Mouse (Mus musculus) liver, embryonic 11.5 days (tissue): ENCODE measurements at regions not wholly inside any gene's neighbourhood (a gene's known extent, or its start where the extent isn't known, plus 50 kb on each side); places are given as distances from the start of the nearest gene placed in this dataset.

Experiments
- ATAC-seq: fragments of 200-750 bp; cut with Nextera tagmentation; replicated peaks from 2 replicates; pipeline ENCODE4 v1.8.0; 2017; ENCODE audit warnings: moderate number of reproducible peaks, mild to moderate bottlenecking, moderate TSS enrichment, moderate library complexity; ENCODE audit not compliant: low FRiP score
- DNase-seq: peaks from one replicate; pipeline ENCODE4 v3.0.0-alpha.2; 2017; ENCODE audit warnings: low spot score
- H3K27ac ChIP-seq: fragments of 300-500 bp; sonication (generic); 2 replicates; pipeline ENCODE4 v1.5.1; 2014; ENCODE audit warnings: mild to moderate bottlenecking, low read depth, low read length, control low read depth
- H3K27me3 ChIP-seq: fragments of 300-500 bp; sonication (generic); replicated peaks from 2 replicates; pipeline ENCODE4 v1.6.1; 2014; ENCODE audit warnings: low read length, mixed read lengths; ENCODE audit not compliant: control insufficient read depth, insufficient read depth
- H3K36me3 ChIP-seq: fragments of 300-500 bp; sonication (generic); 2 replicates; pipeline ENCODE4 v1.6.1; 2014; ENCODE audit warnings: mild to moderate bottlenecking, low read length, moderate library complexity, mixed read lengths; ENCODE audit not compliant: control insufficient read depth, insufficient read depth
- H3K4me1 ChIP-seq: fragments of 300-500 bp; sonication (generic); replicated peaks from 2 replicates; pipeline ENCODE4 v1.6.1; 2014; ENCODE audit warnings: low read length, mixed read lengths; ENCODE audit not compliant: control insufficient read depth, insufficient read depth
- H3K4me2 ChIP-seq: fragments of 300-500 bp; sonication (generic); 2 replicates; pipeline ENCODE4 v1.6.1; 2014; ENCODE audit warnings: mild to moderate bottlenecking, control low read depth, moderate library complexity
- H3K4me3 ChIP-seq: fragments of 300-500 bp; sonication (generic); 2 replicates; pipeline ENCODE4 v1.5.1; 2014; ENCODE audit warnings: low read depth, low read length, control low read depth
- H3K9ac ChIP-seq: fragments of 300-500 bp; sonication (generic); 2 replicates; pipeline ENCODE4 v1.6.1; 2014; ENCODE audit warnings: low read depth, low read length, control low read depth
- H3K9me3 ChIP-seq: fragments of 300-500 bp; sonication (generic); 2 replicates; pipeline ENCODE4 v1.6.1; 2016; ENCODE audit warnings: low read length, inconsistent platforms, mixed read lengths; ENCODE audit not compliant: control insufficient read depth
- WGBS: fragments of 180-500 bp; shearing (Covaris S2); extraction: QIAGEN DNeasy Blood & Tissue Kit; methylation state at CpG from one replicate; pipeline ENCODE4 v1.1.7; 2014; 5-methylcytosine and 5-hydroxymethylcytosine counted together

DNA sequence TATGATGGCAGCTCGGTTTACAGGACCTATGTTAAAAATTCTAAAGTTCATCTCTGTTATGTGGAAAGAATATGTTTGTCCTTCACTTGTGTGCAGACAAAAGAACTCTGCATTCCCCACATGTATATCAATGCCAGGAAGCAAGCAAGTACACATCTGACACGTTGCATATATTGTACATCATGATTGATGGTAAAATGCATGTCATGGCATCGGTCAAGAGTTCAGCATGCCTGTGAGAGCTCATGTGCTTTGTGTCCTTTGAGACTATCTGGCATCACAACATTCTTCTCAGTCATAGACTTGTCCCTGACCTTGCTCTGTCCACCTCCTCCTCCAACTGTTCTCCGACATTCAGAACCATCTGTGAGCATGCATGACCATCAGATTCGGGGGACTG, 465.6 kb upstream of the N6amt1 start:
- no peak overlapping the region for H3K9ac ChIP-seq
- DNase-seq: no peak
- no peak overlapping the region for H3K4me2 ChIP-seq
- H3K27me3 ChIP-seq: no peaks in the 10 kb centered on the region
- no peak overlapping the region for H3K4me3 ChIP-seq
- H3K9me3 ChIP-seq: no peaks in the 10 kb centered on the region
- H3K27ac ChIP-seq: no peak overlapping the region
- 71% methylated on average over 5 of the region's 5 CpGs for WGBS
- no peaks in the 10 kb centered on the region for H3K4me1 ChIP-seq
- no peaks in the 10 kb centered on the region for H3K36me3 ChIP-seq
- ATAC-seq: no peak

DNA sequence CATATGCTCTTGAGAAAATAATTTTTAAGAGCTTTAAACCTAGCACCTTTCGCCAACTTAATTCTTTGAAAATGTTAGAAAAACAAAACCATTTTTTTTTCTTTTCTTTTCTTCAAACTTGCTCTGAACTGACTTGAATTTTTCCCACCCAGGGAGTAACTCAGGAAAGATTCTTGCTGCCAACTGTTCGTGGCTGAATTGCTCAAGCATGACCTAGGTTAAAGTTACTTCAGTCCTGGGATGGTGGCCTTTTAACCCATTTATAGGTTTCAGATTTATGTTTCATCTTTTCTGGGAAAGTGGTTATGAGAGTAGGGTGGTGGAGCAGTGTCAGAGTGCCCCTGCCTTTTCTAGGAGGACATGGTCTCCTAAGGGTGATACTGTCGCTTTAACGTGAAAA, 466.4 kb upstream of the N6amt1 start:
- Histone ChIP-seq H3K9me3 (no peaks in the 10 kb centered on the region), H3K27me3 (no peaks in the 10 kb centered on the region), H3K9ac (no peak overlapping the region), H3K4me3 (no peak overlapping the region), H3K36me3 (no peaks in the 10 kb centered on the region), H3K4me2 (no peak overlapping the region), H3K4me1 (no peaks in the 10 kb centered on the region), H3K27ac (no peak overlapping the region)
- ATAC-seq (no peak), DNase-seq (no peak)
- 80% methylated on average over 4 of the region's 4 CpGs for WGBS

DNA sequence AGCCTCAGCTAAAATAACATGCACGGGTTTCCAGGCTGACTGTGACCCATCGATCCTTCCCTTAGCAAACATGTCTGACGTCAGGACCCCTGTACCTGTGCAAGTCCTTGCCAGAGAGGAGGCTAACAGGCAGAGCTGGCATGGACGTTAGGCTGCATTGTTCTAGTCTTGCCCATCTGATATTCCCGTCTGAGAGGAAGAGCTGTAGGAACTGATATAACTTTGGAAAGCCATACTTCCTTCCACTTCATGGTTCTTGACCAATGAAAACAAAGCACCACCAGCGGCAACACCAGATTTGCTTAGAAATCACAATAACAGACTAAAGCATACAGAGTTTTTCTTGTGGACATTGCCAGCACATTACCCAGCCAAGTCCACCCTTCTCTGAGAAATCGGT, 470.1 kb upstream of the N6amt1 start:
- no peak overlapping the region for H3K9ac ChIP-seq

DNA sequence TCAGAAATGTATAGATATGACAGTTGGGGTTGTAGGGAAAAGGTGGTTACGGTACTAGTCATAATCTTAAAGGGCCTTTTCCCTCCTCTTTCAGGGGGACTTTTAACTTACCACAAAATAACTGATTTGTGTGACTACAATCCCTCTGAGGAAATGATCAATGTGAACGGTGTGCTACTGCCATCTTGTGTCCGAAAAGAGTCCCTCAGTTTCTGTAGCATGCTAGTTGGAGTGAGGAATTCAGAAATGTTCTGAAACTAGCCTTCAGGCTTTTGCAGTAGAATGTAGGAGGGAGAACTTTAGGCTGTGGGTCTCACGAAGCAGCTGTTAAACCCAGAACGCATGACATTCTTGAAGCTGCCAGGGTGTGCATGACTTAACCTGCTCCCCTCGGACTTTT, 471.5 kb upstream of the N6amt1 start:
- Histone ChIP-seq H3K36me3 (no peaks in the 10 kb centered on the region), H3K4me3 (no peak overlapping the region), H3K9ac (no peak overlapping the region), H3K4me2 (no peak overlapping the region), H3K27ac (no peak overlapping the region), H3K9me3 (no peaks in the 10 kb centered on the region), H3K4me1 (no peaks in the 10 kb centered on the region), H3K27me3 (no peaks in the 10 kb centered on the region)
- DNase-seq (peak; percentile 34), ATAC-seq (no peak)
- 26% methylated on average over 6 of the region's 6 CpGs for WGBS

More for the DNA sequence above, 470.1 kb upstream of the N6amt1 start:
- ATAC-seq: no peak
- Histone ChIP-seq H3K4me1 (no peaks in the 10 kb centered on the region), H3K9me3 (no peaks in the 10 kb centered on the region), H3K4me3 (no peak overlapping the region), H3K27ac (no peak overlapping the region), H3K4me2 (no peak overlapping the region), H3K27me3 (no peaks in the 10 kb centered on the region), H3K36me3 (no peaks in the 10 kb centered on the region)
- DNase-seq: no peak
- WGBS: 70% methylated on average over 7 of the region's 7 CpGs

DNA sequence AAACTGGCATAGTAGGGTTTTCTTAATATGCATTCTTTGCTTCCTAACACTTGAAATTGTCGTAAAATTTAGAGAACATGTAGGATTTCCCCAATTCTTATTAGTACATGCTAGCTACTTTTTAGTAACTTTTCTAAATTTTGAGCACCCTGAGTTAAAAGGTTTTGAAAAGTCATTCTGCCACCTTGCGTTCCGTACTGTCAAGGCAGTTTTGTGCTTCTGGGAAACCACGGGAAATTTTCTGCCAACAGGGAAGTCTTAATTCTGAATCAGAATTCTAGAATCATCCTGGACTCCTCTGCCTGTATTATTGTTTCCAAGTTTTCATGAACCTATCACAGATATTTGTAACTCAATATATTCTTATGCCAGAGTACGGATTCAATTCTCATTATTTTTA, 472.4 kb upstream of the N6amt1 start:
- no peak overlapping the region for H3K4me3 ChIP-seq
- H3K9ac ChIP-seq: no peak overlapping the region
- H3K4me1 ChIP-seq: no peaks in the 10 kb centered on the region
- H3K9me3 ChIP-seq: no peaks in the 10 kb centered on the region
- no peak overlapping the region for H3K4me2 ChIP-seq
- H3K27me3 ChIP-seq: no peaks in the 10 kb centered on the region
- DNase-seq (no peak), ATAC-seq (no peak)
- WGBS: 75% methylated on average over 5 of the region's 5 CpGs
- no peaks in the 10 kb centered on the region for H3K36me3 ChIP-seq
- H3K27ac ChIP-seq: no peak overlapping the region

DNA sequence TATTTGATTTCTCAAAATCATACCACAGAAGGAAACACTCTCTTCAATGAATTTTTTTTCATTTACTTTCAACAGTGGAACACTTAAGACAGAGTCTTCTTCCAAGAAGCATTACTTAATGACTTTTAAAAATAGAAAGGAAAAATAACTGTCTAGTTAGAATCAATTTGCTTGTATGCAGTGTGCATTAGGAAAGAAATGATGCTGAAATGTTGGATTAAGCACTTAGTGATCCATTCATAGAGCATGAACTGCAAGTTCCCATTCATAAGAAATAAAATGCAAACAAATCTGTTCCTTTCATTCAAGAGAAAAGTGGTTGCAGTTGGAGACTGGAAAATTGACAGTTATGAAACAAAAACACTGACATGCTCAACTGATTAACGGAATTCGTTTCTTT, 493.2 kb upstream of the N6amt1 start:
- Histone ChIP-seq H3K9me3 (no peaks in the 10 kb centered on the region), H3K27me3 (no peaks in the 10 kb centered on the region), H3K4me2 (no peak overlapping the region), H3K27ac (no peak overlapping the region), H3K9ac (no peak overlapping the region), H3K36me3 (no peaks in the 10 kb centered on the region), H3K4me1 (no peaks in the 10 kb centered on the region), H3K4me3 (no peak overlapping the region)
- 90% methylated on average over 2 of the region's 2 CpGs for WGBS
- ATAC-seq (no peak), DNase-seq (no peak)

DNA sequence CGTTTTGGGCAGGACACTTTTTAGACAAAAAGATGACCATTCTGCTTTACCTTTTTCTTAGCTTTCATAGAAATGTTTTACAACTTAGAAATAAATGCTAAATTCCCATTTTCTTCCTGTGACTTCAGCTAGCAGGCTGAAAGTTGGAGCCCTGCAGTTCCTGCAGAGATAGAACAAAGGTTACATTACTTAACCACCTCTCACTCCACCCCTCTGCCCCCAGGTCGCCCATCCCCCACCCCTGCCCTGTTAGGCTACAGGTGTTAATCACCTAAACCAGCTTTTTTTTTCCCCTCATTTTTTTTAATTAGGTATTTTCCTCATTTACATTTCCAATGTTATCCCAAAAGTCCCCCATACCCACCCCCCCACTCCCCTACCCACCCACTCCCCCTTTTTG, 498.1 kb upstream of the N6amt1 start:
- ATAC-seq: no peak
- no peaks in the 10 kb centered on the region for H3K36me3 ChIP-seq
- no peak overlapping the region for H3K27ac ChIP-seq
- H3K4me2 ChIP-seq: no peak overlapping the region
- H3K4me1 ChIP-seq: no peaks in the 10 kb centered on the region
- no peak overlapping the region for H3K9ac ChIP-seq
- WGBS: 67% methylated on average over 2 of the region's 2 CpGs
- H3K27me3 ChIP-seq: no peaks in the 10 kb centered on the region
- no peak for DNase-seq
- H3K9me3 ChIP-seq: no peaks in the 10 kb centered on the region
- no peak overlapping the region for H3K4me3 ChIP-seq

DNA sequence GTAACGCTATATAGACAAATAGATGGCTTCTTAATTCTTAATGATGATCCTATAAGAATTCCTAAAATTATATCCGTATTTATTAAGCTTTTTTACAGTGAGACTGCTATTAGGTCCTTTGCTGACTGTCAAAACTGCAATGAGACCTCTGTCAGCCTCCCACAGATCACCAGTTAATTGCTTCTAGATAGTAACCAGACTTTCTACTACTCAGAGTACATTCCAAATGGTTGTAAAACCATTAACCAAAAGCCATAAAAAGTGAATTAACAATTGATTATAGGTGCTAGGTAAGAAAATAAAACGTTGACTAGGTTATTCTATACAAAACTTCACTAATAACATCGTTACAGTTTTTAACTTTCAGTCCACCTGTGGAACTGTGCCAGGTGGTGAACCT, 498.7 kb upstream of the N6amt1 start:
- H3K4me3 ChIP-seq: no peak overlapping the region
- H3K36me3 ChIP-seq: no peaks in the 10 kb centered on the region
- no peak overlapping the region for H3K9ac ChIP-seq
- WGBS: 67% methylated on average over 4 of the region's 4 CpGs
- H3K27ac ChIP-seq: no peak overlapping the region
- H3K9me3 ChIP-seq: no peaks in the 10 kb centered on the region
- H3K27me3 ChIP-seq: no peaks in the 10 kb centered on the region
- no peaks in the 10 kb centered on the region for H3K4me1 ChIP-seq
- no peak overlapping the region for H3K4me2 ChIP-seq
- DNase-seq (no peak), ATAC-seq (no peak)

DNA sequence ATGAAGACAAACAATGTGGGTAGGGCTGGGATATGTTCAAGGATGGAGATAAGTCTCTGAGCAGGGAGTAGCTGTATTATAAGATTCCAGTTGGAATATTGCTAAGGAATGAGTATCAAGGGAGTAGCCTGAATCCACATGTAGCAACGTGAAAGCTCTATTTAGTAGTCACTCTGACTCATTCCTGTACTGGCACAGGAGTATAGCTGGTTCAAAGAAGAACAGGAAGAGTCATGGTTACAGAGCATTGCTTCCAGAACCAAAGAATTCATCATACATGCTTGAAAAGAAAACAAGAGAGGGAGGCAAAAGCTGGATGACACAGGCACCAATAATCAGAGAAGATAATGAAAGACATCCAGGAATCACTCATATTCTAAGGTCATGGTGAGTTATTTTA, 500.6 kb upstream of the N6amt1 start:
- no peak overlapping the region for H3K27ac ChIP-seq
- H3K4me3 ChIP-seq: no peak overlapping the region
- DNase-seq (no peak), ATAC-seq (no peak)
- no peak overlapping the region for H3K4me2 ChIP-seq
- H3K9ac ChIP-seq: no peak overlapping the region
- H3K36me3 ChIP-seq: no peaks in the 10 kb centered on the region
- no peaks in the 10 kb centered on the region for H3K4me1 ChIP-seq
- no peaks in the 10 kb centered on the region for H3K27me3 ChIP-seq
- no peaks in the 10 kb centered on the region for H3K9me3 ChIP-seq
- WGBS: 53% methylated on average over 1 of the region's 1 CpGs
